Mouse (Mus musculus): ENCODE data around the gene Mtss1l. TPM values are rescaled to one million over a fixed set of nuclear protein-coding genes. Genes with fewer than 3 reads are reported as not detected.

Mtss1l gene
- polyA plus RNA-seq, 1 experiment from 2014 or later: 5.7 TPM

DNA sequence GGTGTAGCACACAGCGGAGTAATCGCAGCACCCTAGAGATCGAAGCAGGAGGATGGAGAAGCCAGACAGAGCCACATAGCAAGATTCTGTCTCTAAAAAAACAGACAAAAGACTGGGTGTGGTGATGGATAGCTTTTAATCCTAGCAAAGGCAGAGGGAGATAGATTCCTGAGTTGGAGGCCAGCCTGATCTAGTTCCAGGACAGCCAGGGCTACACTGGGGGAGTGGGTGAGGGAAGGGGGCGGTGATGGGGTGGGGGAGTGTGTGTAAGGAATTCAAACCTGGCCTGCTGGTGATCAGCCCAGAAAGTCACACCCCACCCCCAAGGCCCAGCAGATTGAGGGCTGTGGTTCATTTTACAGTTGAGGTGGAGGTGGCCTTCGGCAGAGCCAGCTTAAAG, 34.9 kb downstream of the Mtss1l start:
- 72% methylated on average over 5 of the region's 5 CpGs for WGBS

DNA sequence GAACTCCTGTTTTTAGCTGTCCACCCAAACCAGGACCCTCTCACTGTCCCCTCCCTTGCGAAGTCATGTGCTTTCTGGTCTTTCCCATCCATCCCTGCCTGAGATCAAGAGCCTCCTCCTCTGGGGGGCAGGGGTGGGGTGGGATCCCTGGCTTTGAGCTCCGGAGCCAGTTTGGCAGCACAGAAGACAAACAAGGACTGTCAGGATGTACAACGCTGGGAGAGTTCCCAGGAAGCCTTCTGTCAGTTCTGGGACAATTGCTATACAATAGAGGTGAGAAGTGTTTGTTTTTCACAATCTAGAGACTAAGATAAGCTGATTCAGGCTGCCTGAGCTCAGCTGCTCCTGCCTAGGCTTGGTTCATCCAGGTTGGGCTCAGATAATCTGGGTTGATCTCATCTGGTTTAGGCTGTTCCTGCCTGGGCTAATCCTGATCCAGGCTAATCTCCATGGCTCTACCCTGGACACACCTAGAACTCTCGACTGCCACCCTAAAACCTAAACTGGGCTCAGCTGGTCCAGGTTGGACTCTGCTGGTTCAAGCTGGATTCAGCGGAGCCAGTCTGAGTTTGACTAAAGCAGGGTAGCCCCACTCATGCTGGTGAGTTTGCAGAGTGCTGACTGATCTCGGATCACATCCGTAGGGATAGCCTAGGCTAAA, 39.1 kb downstream of the Mtss1l start:
- no peaks in the 10 kb centered on the region for H3K27me3 ChIP-seq (ENCODE audit: control insufficient read depth, insufficient read depth, low read length)
- WGBS: 54% methylated on average over 7 of the region's 7 CpGs
- H3K36me3 ChIP-seq (ENCODE audit: control insufficient read depth, insufficient read depth, low read length): no peaks in the 10 kb centered on the region
- no peaks in the 10 kb centered on the region; the same call in 1 of the 2 replicates for H3K4me1 ChIP-seq (replicated peaks; ENCODE audit: control insufficient read depth, insufficient read depth)
- TF ChIP-seq EP300 (optimal IDR thresholded peaks at IDR 0.05) (no peak), CTCF (IDR thresholded peaks at IDR 0.05; ENCODE audit: low read depth) (no peak)
- H3K27ac ChIP-seq (replicated peaks): no peak overlapping the region; the same call in 1 of the 2 replicates
- no peak overlapping the region for H3K4me2 ChIP-seq (replicated peaks; ENCODE audit: low read depth)
- H3K4me3 ChIP-seq (ENCODE audit: low read depth, low read length): no peak overlapping the region
- H3K9ac ChIP-seq (ENCODE audit: low read length): no peak overlapping the region
- ATAC-seq (ENCODE audit: low FRiP score, low TSS enrichment) (peak; percentile 17; the same call in 1 of the 2 replicates), DNase-seq (ENCODE audit: low spot score) (no peak)
- H3K9me3 ChIP-seq (ENCODE audit: control insufficient read depth, low read length): no peaks in the 10 kb centered on the region

More for the DNA sequence above, 34.9 kb downstream of the Mtss1l start:
- no peak overlapping the region for H3K4me2 ChIP-seq (replicated peaks; ENCODE audit: low read depth)
- no peaks in the 10 kb centered on the region for H3K27me3 ChIP-seq (ENCODE audit: control insufficient read depth, insufficient read depth, low read length)
- H3K9ac ChIP-seq (ENCODE audit: low read length): no peak overlapping the region
- H3K27ac ChIP-seq (replicated peaks): no peak overlapping the region
- no peak for DNase-seq (ENCODE audit: low spot score)
- H3K4me3 ChIP-seq (ENCODE audit: low read depth, low read length): no peak overlapping the region
- no peak for ATAC-seq (ENCODE audit: low FRiP score, low TSS enrichment)
- TF ChIP-seq EP300 (optimal IDR thresholded peaks at IDR 0.05): no peak
- TF ChIP-seq CTCF (IDR thresholded peaks at IDR 0.05; ENCODE audit: low read depth): no peak
- H3K9me3 ChIP-seq (ENCODE audit: control insufficient read depth, low read length): no peaks in the 10 kb centered on the region
- no peaks in the 10 kb centered on the region; the same call in 1 of the 2 replicates for H3K4me1 ChIP-seq (replicated peaks; ENCODE audit: control insufficient read depth, insufficient read depth)
- no peaks in the 10 kb centered on the region for H3K36me3 ChIP-seq (ENCODE audit: control insufficient read depth, insufficient read depth, low read length)

DNA sequence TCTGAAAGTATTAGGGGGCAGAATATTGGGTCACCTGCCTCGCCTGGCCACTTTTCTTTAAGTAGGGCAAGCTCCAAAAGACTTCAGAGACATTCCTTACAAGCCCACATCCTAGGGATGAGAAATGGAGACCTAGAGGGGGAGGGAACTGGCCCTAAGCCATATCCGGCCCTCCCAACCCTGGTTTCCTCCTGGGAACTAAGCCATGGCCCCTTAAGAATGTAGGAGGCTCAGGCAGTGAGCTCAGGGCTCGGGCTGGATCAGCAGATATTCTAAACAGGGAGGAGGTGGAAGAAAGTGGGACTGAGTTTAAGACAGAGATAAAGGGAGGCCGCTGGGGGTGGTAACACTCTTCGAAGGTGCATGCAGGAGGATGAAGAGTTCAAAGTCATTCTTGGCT, 39.9 kb downstream of the Mtss1l start:
- peak; percentile 51; the same call in 1 of the 2 replicates for ATAC-seq (ENCODE audit: low FRiP score, low TSS enrichment)
- Histone ChIP-seq H3K27me3 (ENCODE audit: control insufficient read depth, insufficient read depth, low read length) (no peaks in the 10 kb centered on the region), H3K4me3 (ENCODE audit: low read depth, low read length) (no peak overlapping the region), H3K27ac (replicated peaks) (no peak overlapping the region; the same call in 1 of the 2 replicates), H3K4me1 (replicated peaks; ENCODE audit: control insufficient read depth, insufficient read depth) (no peaks in the 10 kb centered on the region; the same call in 1 of the 2 replicates), H3K9me3 (ENCODE audit: control insufficient read depth, low read length) (no peaks in the 10 kb centered on the region), H3K9ac (ENCODE audit: low read length) (no peak overlapping the region), H3K4me2 (replicated peaks; ENCODE audit: low read depth) (no peak overlapping the region), H3K36me3 (ENCODE audit: control insufficient read depth, insufficient read depth, low read length) (no peaks in the 10 kb centered on the region)
- WGBS: 42% methylated on average over 5 of the region's 5 CpGs
- TF ChIP-seq EP300 (optimal IDR thresholded peaks at IDR 0.05) (no peak), CTCF (IDR thresholded peaks at IDR 0.05; ENCODE audit: low read depth) (no peak)
- no peak for DNase-seq (ENCODE audit: low spot score)

DNA sequence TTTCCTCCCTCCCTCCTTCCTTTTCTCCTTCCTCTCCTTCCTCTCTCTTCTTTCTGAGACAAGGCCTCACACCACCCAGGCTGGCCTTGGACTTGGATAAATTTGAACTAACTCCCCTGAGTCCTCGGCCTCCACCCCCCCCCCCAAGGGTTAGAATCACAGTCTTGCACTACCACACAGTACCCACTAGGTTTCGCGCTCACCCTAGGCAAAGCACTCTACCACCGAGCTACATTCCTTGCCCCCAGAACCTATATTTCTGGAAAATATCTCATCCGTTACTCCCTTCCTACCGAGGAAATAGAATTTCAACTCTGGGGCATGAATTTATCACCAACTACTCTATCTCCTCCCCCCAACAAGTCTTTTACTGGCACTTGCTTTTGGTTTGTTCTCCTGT, 40.7 kb downstream of the Mtss1l start:
- Histone ChIP-seq H3K36me3 (ENCODE audit: control insufficient read depth, insufficient read depth, low read length) (no peaks in the 10 kb centered on the region), H3K27ac (replicated peaks) (no peak overlapping the region), H3K9ac (ENCODE audit: low read length) (no peak overlapping the region), H3K4me2 (replicated peaks; ENCODE audit: low read depth) (no peak overlapping the region), H3K4me3 (ENCODE audit: low read depth, low read length) (no peak overlapping the region), H3K9me3 (ENCODE audit: control insufficient read depth, low read length) (no peaks in the 10 kb centered on the region), H3K4me1 (replicated peaks; ENCODE audit: control insufficient read depth, insufficient read depth) (no peaks in the 10 kb centered on the region; the same call in 1 of the 2 replicates), H3K27me3 (ENCODE audit: control insufficient read depth, insufficient read depth, low read length) (no peaks in the 10 kb centered on the region)
- DNase-seq (ENCODE audit: low spot score) (no peak), ATAC-seq (ENCODE audit: low FRiP score, low TSS enrichment) (peak; percentile 51; the same call in 1 of the 2 replicates)
- no peak for TF ChIP-seq EP300 (optimal IDR thresholded peaks at IDR 0.05)
- TF ChIP-seq CTCF (IDR thresholded peaks at IDR 0.05; ENCODE audit: low read depth): peak; percentile 65
- WGBS: 61% methylated on average over 6 of the region's 6 CpGs

DNA sequence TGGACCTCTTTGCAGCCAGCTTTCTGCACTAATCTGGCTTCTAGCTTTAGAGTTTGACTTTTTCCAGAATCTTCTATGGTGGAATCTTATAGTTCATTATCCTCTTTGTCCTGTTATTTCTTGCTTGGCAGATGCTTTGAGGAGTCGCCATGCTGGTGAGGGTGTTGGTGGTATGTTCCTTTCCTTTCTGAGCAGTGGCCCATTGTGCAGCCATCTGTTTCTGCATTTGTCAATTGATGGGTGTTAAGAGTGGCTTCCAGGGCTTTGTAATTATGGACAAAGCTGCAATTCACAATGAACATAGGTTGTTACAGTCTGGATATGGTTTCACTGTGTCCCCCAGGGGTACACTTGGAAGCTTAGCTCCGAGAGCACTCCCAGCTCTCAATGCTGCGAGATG, 43.4 kb downstream of the Mtss1l start:
- ATAC-seq (ENCODE audit: low FRiP score, low TSS enrichment): no peak
- Histone ChIP-seq H3K9me3 (ENCODE audit: control insufficient read depth, low read length) (no peaks in the 10 kb centered on the region), H3K36me3 (ENCODE audit: control insufficient read depth, insufficient read depth, low read length) (no peaks in the 10 kb centered on the region), H3K4me1 (replicated peaks; ENCODE audit: control insufficient read depth, insufficient read depth) (no peaks in the 10 kb centered on the region; the same call in 1 of the 2 replicates), H3K9ac (ENCODE audit: low read length) (no peak overlapping the region), H3K4me3 (ENCODE audit: low read depth, low read length) (no peak overlapping the region), H3K27me3 (ENCODE audit: control insufficient read depth, insufficient read depth, low read length) (no peaks in the 10 kb centered on the region), H3K27ac (replicated peaks) (no peak overlapping the region), H3K4me2 (replicated peaks; ENCODE audit: low read depth) (no peak overlapping the region)
- DNase-seq (ENCODE audit: low spot score): no peak
- TF ChIP-seq EP300 (optimal IDR thresholded peaks at IDR 0.05) (no peak), CTCF (IDR thresholded peaks at IDR 0.05; ENCODE audit: low read depth) (no peak)
- 91% methylated on average over 3 of the region's 3 CpGs for WGBS

DNA sequence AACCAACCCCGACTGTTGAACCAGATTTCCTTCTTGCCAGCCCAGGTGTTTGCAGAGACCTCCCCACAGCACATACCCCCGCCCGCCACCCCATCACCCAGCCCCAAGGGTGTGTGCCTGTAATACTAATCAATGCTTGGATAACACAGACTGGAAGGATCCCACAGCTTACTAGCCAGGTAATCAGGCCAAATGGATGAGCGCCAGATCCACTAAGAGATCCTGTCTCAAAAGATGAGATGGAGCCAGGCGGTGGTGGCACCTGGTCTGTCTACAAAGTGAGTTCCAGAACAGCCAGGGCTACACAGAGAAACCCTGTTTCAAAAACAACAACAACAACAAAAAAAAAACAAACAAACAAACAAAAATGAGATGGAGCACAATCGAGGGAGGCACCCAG, 46.0 kb downstream of the Mtss1l start:
- 72% methylated on average over 6 of the region's 6 CpGs for WGBS
- DNase-seq (ENCODE audit: low spot score) (no peak), ATAC-seq (ENCODE audit: low FRiP score, low TSS enrichment) (no peak)
- Histone ChIP-seq H3K9ac (ENCODE audit: low read length) (no peak overlapping the region), H3K9me3 (ENCODE audit: control insufficient read depth, low read length) (no peaks in the 10 kb centered on the region), H3K36me3 (ENCODE audit: control insufficient read depth, insufficient read depth, low read length) (no peaks in the 10 kb centered on the region), H3K27me3 (ENCODE audit: control insufficient read depth, insufficient read depth, low read length) (no peaks in the 10 kb centered on the region), H3K4me1 (replicated peaks; ENCODE audit: control insufficient read depth, insufficient read depth) (no peaks in the 10 kb centered on the region), H3K27ac (replicated peaks) (no peak overlapping the region), H3K4me2 (replicated peaks; ENCODE audit: low read depth) (no peak overlapping the region), H3K4me3 (ENCODE audit: low read depth, low read length) (no peak overlapping the region)
- no peak for TF ChIP-seq EP300 (optimal IDR thresholded peaks at IDR 0.05)
- no peak for TF ChIP-seq CTCF (IDR thresholded peaks at IDR 0.05; ENCODE audit: low read depth)

Data from stomach, postnatal 0 days (tissue).